Mouse (Mus musculus) liver, adult 2 months (tissue): ENCODE data around the gene Ldb2.

Source experiments
- CTCF ChIP-seq: fragments of 200-500 bp; IDR thresholded peaks from 2 replicates; pipeline ENCODE4 v1.5.1; 2011; ENCODE audit warnings: low read depth, low read length, control low read depth
- POLR2A ChIP-seq: fragments of 200-500 bp; IDR thresholded peaks from 2 replicates; pipeline ENCODE4 v1.6.1; 2011; ENCODE audit warnings: low read length, control low read depth; ENCODE audit not compliant: insufficient read depth; ENCODE audit errors: extremely low read depth

GRCm38 (mm10) chr5:44543472-44544132, 255.9 kb downstream of the Ldb2 start:
- TF ChIP-seq POLR2A (no peak), CTCF (no peak)
